ENCODE assay signal across 8 mouse cellular contexts in the genomic region with DNA sequence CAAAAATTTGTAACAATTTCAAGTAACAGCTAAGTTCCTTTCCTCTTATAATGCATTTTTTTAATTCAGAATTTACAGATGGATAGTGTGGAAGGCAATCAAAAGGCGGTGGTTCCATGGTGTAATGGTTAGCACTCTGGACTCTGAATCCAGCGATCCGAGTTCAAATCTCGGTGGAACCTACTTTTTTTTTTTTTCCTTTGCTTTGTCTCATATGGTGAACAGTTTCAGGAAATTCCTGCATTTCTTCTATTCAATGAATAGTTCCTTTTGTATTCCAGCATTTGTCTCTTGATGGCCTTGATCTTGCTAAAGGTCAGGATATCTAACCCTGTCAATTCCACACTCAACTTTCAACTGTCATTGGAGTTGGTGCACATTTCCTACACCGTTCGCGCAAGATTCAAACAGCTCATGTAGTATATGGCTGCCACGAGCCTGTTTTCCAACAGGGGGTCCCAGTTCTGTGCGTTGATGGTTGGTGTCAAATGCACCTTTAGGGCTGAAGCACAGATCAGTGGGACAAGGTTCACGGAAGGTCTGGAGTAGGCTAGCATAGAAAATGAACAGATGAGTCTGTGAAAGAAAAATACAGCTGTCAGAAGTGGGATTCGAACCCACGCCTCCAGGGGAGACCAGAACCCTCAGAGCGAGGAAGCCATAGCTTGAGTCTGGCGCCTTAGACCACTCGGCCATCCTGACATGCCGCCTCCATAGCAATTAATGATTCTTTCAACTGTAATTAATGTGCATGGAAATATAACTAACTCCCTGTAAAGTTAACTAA. TPM values are rescaled to one million over a fixed set of nuclear protein-coding genes. Genes with fewer than 3 reads are reported as not detected.
A peak's percentile ranks its signal among the peaks of the same experiment; 100 is the strongest.
DNase-seq lines count a peak whose midpoint lies in the region; ATAC-seq lines count a peak whose summit lies in the region.

No protein-coding gene starts in this region.

- H3K9ac ChIP-seq in hindbrain, embryonic 16.5 days (ENCODE audit: low read depth, low read length): peak overlapping the region; percentile 12; the same call in 1 of the 2 replicates

- peaks cover 13% of the 10 kb centered on the region for H3K4me1 ChIP-seq in hindbrain, embryonic 16.5 days (ENCODE audit: control insufficient read depth, insufficient read depth, low read depth, low read length)

- peak; percentile 71 for ATAC-seq in hindbrain, embryonic 16.5 days
- peak; percentile 47 for ATAC-seq in megakaryocyte-erythroid progenitor cell, adult 5-6 weeks (replicated peaks; ENCODE audit: low FRiP score, low TSS enrichment, poor library complexity, severe bottlenecking)

- WGBS in hindbrain, embryonic 16.5 days: under 1% methylated on average over 16 of the region's 16 CpGs

- H3K27ac ChIP-seq in hindbrain, embryonic 16.5 days (ENCODE audit: low read depth, low read length): 0 out of 2 replicates have a peak overlapping the region, but pooled peaks have one; percentile 3

- peak overlapping the region; percentile 63 for H3K4me2 ChIP-seq in hindbrain, embryonic 16.5 days (ENCODE audit: low read length)

- H3K36me3 ChIP-seq in hindbrain, embryonic 16.5 days (ENCODE audit: control insufficient read depth, insufficient read depth, low read length): no peaks in the 10 kb centered on the region

- peak; percentile 65 to 66 for DNase-seq in left cerebral cortex, adult 18-20 months (ENCODE audit: low spot score in 2 of 2)
- no peak for DNase-seq in left cerebral cortex, adult 11 months (ENCODE audit: low spot score)
- DNase-seq in cerebellum, postnatal 36 days: peak; percentile 67 to 74
- DNase-seq in gastrocnemius, adult 18-20 months (ENCODE audit: low spot score): peak; percentile 75
- peak; percentile 50 for DNase-seq in left cerebral cortex, postnatal 4 days
- peak; percentile 66 for DNase-seq in spleen, adult 12 weeks (ENCODE audit: low spot score)

- H3K4me3 ChIP-seq in hindbrain, embryonic 16.5 days (ENCODE audit: low read length): peak overlapping the region; percentile 48

- intact Hi-C loops in left cerebral cortex, postnatal 4 days (cut with DNase I): loop anchor here (5.0 kb wide), 1 partner anchor 105 kb away; no protein-coding TSS in a partner anchor

- H3K9me3 ChIP-seq in hindbrain, embryonic 16.5 days (ENCODE audit: control insufficient read depth, low read length): no peaks in the 10 kb centered on the region

- H3K27me3 ChIP-seq in hindbrain, embryonic 16.5 days (replicated peaks; ENCODE audit: control insufficient read depth, insufficient read depth, low read length): no peaks in the 10 kb centered on the region

RNA-seq across cellular contexts. Expression of gene Trim27, which starts 6.8 kb away (rescaled TPM):
- 10 to 100 TPM; 38.6 to 38.8 TPM for total RNA-seq in left cerebral cortex, adult 18-20 months (2021)
- total RNA-seq in gastrocnemius, adult 18-20 months (2021): 10 to 100 TPM; 21.0 to 22.0 TPM
- 70.1 and 75.0 TPM in 2 replicates for polyA plus RNA-seq in hindbrain, embryonic 16.5 days (2015; fragmentation: Nextera tagmentation; extraction: Ambion mirVana)
- 10 to 100 TPM; 57.6 to 65.0 TPM for total RNA-seq in left cerebral cortex, postnatal 4 days (2021)
- total RNA-seq in megakaryocyte-erythroid progenitor cell, adult 5-6 weeks (2014; fragmentation: Nextera tagmentation): 97.9 and 102 TPM in 2 replicates
- 159 and 225 TPM in 2 replicates for total RNA-seq in megakaryocyte-erythroid progenitor cell, adult 5-6 weeks (2017)

RNA-seq across cellular contexts. Expression of gene Olfr1368, which starts 26.8 kb away (rescaled TPM):
- total RNA-seq in left cerebral cortex, adult 18-20 months (2021): not detected
- not detected for total RNA-seq in gastrocnemius, adult 18-20 months (2021)
- polyA plus RNA-seq in hindbrain, embryonic 16.5 days (2015; fragmentation: Nextera tagmentation; extraction: Ambion mirVana): not detected in 2 replicates
- not detected for total RNA-seq in left cerebral cortex, postnatal 4 days (2021)
- not detected in 2 replicates for total RNA-seq in megakaryocyte-erythroid progenitor cell, adult 5-6 weeks (2014; fragmentation: Nextera tagmentation)
- not detected in 2 replicates for total RNA-seq in megakaryocyte-erythroid progenitor cell, adult 5-6 weeks (2017)

RNA-seq across cellular contexts. Expression of gene Olfr263, which starts 43.0 kb away (rescaled TPM):
- not detected for total RNA-seq in left cerebral cortex, adult 18-20 months (2021)
- total RNA-seq in gastrocnemius, adult 18-20 months (2021): not detected
- polyA plus RNA-seq in hindbrain, embryonic 16.5 days (2015; fragmentation: Nextera tagmentation; extraction: Ambion mirVana): not detected in 2 replicates
- total RNA-seq in left cerebral cortex, postnatal 4 days (2021): not detected
- not detected in 2 replicates for total RNA-seq in megakaryocyte-erythroid progenitor cell, adult 5-6 weeks (2014; fragmentation: Nextera tagmentation)
- not detected in 2 replicates for total RNA-seq in megakaryocyte-erythroid progenitor cell, adult 5-6 weeks (2017)
